Mouse (Mus musculus): ENCODE data around the gene Usp53. TPM values are rescaled to one million over a fixed set of nuclear protein-coding genes. Genes with fewer than 3 reads are reported as not detected.

The Usp53 gene
- polyA plus RNA-seq, 1 experiment from 2014 or later = 27.8 TPM

DNA sequence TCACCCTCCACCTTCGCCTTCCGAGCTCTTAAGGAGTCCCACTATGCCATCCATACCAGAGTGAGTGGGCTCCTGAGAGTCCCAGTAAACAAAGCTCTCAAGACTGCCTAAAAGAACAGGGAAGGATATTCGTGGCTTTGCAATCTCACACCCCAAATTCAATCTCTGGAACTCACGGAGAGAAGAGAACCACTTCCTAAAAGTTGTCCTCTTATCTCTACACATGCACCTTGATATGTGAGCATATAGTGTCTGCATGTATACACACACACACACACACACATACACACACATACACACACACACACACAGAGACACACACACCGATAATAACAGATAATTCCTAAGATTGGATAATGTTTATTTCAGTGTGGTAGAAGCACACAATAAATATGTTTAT, 68.8 kb downstream of the Usp53 start:
- Histone ChIP-seq H3K27me3 (ENCODE audit: control insufficient read depth, insufficient read depth, low read length) (no peaks in the 10 kb centered on the region), H3K9me3 (ENCODE audit: control insufficient read depth, low read length) (no peaks in the 10 kb centered on the region), H3K4me2 (replicated peaks; ENCODE audit: low read depth) (no peak overlapping the region), H3K27ac (replicated peaks) (no peak overlapping the region), H3K4me1 (replicated peaks; ENCODE audit: control insufficient read depth, insufficient read depth) (no peaks in the 10 kb centered on the region), H3K4me3 (ENCODE audit: low read depth, low read length) (no peak overlapping the region), H3K9ac (ENCODE audit: low read length) (no peak overlapping the region), H3K36me3 (ENCODE audit: control insufficient read depth, insufficient read depth, low read length) (no peaks in the 10 kb centered on the region)
- ATAC-seq (ENCODE audit: low FRiP score, low TSS enrichment) (no peak), DNase-seq (ENCODE audit: low spot score) (no peak)
- TF ChIP-seq CTCF (IDR thresholded peaks at IDR 0.05; ENCODE audit: low read depth) (no peak), EP300 (optimal IDR thresholded peaks at IDR 0.05) (no peak)
- 81% methylated on average over 5 of the region's 5 CpGs for WGBS

DNA sequence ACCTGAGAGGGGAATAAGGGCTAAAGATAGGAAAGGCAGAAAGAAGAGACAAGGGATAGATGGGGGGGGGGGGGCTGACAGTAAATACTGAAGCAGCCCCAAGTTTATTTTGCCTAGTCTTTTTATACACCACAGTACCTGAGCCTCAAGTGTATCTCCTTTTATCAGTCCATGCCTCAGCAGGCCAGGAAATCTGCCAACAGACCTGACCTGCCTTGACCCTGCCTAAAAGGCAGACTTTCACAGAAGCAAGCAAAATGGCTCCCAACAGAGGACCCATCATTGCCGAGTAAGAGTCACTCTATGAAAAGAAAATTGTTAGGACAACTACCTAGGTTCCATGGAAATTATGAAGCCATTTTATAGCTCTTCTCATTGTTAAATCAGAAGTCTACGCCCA, 76.5 kb downstream of the Usp53 start:
- 85% methylated on average over 2 of the region's 2 CpGs for WGBS
- ATAC-seq (ENCODE audit: low FRiP score, low TSS enrichment) (no peak), DNase-seq (ENCODE audit: low spot score) (no peak)
- Histone ChIP-seq H3K27me3 (ENCODE audit: control insufficient read depth, insufficient read depth, low read length) (no peaks in the 10 kb centered on the region), H3K4me2 (replicated peaks; ENCODE audit: low read depth) (no peak overlapping the region), H3K4me1 (replicated peaks; ENCODE audit: control insufficient read depth, insufficient read depth) (no peaks in the 10 kb centered on the region), H3K27ac (replicated peaks) (no peak overlapping the region), H3K9ac (ENCODE audit: low read length) (no peak overlapping the region), H3K4me3 (ENCODE audit: low read depth, low read length) (no peak overlapping the region), H3K36me3 (ENCODE audit: control insufficient read depth, insufficient read depth, low read length) (no peaks in the 10 kb centered on the region), H3K9me3 (ENCODE audit: control insufficient read depth, low read length) (no peaks in the 10 kb centered on the region)
- TF ChIP-seq CTCF (IDR thresholded peaks at IDR 0.05; ENCODE audit: low read depth) = no peak

DNA sequence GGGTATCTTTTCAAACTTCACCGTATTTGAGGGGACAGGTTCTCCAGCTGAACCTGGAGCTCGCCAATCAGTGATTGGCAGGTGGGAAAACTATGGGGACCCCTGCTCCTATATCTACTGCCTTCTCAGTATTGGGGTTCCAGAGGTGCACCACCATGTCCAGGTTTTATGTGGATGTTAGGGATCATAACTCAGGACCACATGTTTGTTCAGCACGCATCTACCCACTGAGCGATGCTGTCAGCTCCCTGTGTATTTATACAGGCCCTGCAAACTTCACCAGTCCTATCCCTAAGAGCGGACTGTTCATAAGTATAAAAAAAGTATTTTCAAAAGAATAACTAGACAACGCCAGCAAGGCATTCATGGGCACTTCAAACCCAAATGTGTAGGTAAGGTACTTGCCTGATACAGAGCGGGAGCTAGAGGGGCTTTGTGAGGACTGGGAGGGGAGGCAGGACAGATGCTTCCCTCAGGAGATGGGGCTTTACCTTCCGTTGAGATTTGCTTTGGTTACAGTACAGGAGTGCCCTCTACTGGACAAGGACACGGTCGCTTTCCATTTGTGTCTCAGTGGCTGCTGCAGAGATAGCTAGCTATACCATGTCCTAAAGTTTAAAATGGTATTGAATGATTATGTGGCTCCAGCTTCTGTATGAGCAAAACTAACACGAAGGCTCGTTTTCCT, 80.4 kb downstream of the Usp53 start:
- 35% methylated on average over 12 of the region's 12 CpGs for WGBS
- ATAC-seq (ENCODE audit: low FRiP score, low TSS enrichment) (peak; percentile 67), DNase-seq (ENCODE audit: low spot score) (peak; percentile 71)

DNA sequence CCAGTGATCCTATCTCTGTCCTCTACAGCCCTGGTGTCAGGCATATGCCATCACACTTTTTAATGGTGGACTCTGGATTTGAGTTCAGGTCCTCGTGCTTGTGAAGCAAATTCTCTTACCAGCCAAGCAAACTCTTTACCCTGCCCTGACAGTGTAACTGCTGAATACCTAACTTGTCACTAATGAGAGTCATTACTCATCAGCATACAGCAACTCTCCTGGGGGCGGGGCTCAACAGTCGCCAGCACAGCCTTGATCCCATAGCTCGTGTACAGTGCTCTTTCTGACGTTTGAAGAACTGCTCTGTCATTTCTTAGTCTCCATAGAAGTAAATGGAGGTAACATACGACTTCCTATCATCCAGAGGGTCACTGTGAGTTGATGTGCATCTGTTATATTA, 86.1 kb downstream of the Usp53 start:
- no peak overlapping the region for H3K27ac ChIP-seq (replicated peaks)
- no peak overlapping the region for H3K4me3 ChIP-seq (ENCODE audit: low read depth, low read length)
- no peaks in the 10 kb centered on the region for H3K27me3 ChIP-seq (ENCODE audit: control insufficient read depth, insufficient read depth, low read length)
- no peak overlapping the region for H3K4me2 ChIP-seq (replicated peaks; ENCODE audit: low read depth)
- H3K4me1 ChIP-seq (replicated peaks; ENCODE audit: control insufficient read depth, insufficient read depth) = no peaks in the 10 kb centered on the region
- no peak for DNase-seq (ENCODE audit: low spot score)
- peak; percentile 49; the same call in 1 of the 2 replicates for ATAC-seq (ENCODE audit: low FRiP score, low TSS enrichment)
- TF ChIP-seq EP300 (optimal IDR thresholded peaks at IDR 0.05) = no peak
- TF ChIP-seq CTCF (IDR thresholded peaks at IDR 0.05; ENCODE audit: low read depth) = no peak
- H3K9me3 ChIP-seq (ENCODE audit: control insufficient read depth, low read length) = no peaks in the 10 kb centered on the region
- WGBS = 53% methylated on average over 6 of the region's 6 CpGs
- H3K9ac ChIP-seq (ENCODE audit: low read length) = no peak overlapping the region
- H3K36me3 ChIP-seq (ENCODE audit: control insufficient read depth, insufficient read depth, low read length) = no peaks in the 10 kb centered on the region

More for the DNA sequence above, 80.4 kb downstream of the Usp53 start:
- no peak for TF ChIP-seq EP300 (optimal IDR thresholded peaks at IDR 0.05)
- peak; percentile 96 for TF ChIP-seq CTCF (IDR thresholded peaks at IDR 0.05; ENCODE audit: low read depth)
- no peaks in the 10 kb centered on the region for H3K4me1 ChIP-seq (replicated peaks; ENCODE audit: control insufficient read depth, insufficient read depth)
- no peaks in the 10 kb centered on the region for H3K27me3 ChIP-seq (ENCODE audit: control insufficient read depth, insufficient read depth, low read length)
- H3K27ac ChIP-seq (replicated peaks) = no peak overlapping the region
- H3K4me3 ChIP-seq (ENCODE audit: low read depth, low read length) = no peak overlapping the region
- H3K4me2 ChIP-seq (replicated peaks; ENCODE audit: low read depth) = no peak overlapping the region
- no peaks in the 10 kb centered on the region for H3K9me3 ChIP-seq (ENCODE audit: control insufficient read depth, low read length)
- no peak overlapping the region for H3K9ac ChIP-seq (ENCODE audit: low read length)
- H3K36me3 ChIP-seq (ENCODE audit: control insufficient read depth, insufficient read depth, low read length) = no peaks in the 10 kb centered on the region

DNA sequence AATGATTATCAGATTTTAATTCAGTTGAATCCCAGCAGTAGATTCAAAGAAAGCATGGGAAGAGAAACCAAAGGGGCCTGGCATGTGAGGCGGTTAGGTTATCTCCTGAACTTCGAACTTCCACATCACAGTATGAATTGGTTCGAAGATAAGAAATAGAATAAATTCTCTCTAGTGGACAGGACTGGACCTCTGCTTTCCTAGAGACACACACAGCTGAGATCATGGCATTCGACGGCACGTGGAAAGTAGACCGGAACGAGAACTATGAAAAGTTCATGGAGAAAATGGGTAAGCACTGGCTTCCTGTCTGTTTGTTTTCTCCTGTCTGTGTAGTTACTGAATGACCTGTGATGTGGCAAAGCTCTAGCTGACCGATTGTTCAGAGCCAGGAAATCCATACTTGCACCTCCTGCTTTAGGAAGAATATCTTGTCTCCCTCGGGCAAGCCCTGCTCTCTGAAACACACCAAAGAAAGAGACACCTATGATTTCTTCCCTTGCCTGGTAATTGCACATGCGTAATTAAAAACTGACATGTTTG, 89.0 kb downstream of the Usp53 start:
- Histone ChIP-seq H3K27me3 (ENCODE audit: control insufficient read depth, insufficient read depth, low read length) (no peaks in the 10 kb centered on the region), H3K36me3 (ENCODE audit: control insufficient read depth, insufficient read depth, low read length) (no peaks in the 10 kb centered on the region), H3K4me1 (replicated peaks; ENCODE audit: control insufficient read depth, insufficient read depth) (no peaks in the 10 kb centered on the region), H3K27ac (replicated peaks) (no peak overlapping the region), H3K9ac (ENCODE audit: low read length) (no peak overlapping the region), H3K9me3 (ENCODE audit: control insufficient read depth, low read length) (no peaks in the 10 kb centered on the region), H3K4me2 (replicated peaks; ENCODE audit: low read depth) (no peak overlapping the region), H3K4me3 (ENCODE audit: low read depth, low read length) (no peak overlapping the region)
- TF ChIP-seq EP300 (optimal IDR thresholded peaks at IDR 0.05) (no peak), CTCF (IDR thresholded peaks at IDR 0.05; ENCODE audit: low read depth) (no peak)
- 69% methylated on average over 11 of the region's 11 CpGs for WGBS
- DNase-seq (ENCODE audit: low spot score) = no peak
- 0 out of 2 replicates have a peak, but pooled peaks have one; percentile 24 for ATAC-seq (ENCODE audit: low FRiP score, low TSS enrichment)

DNA sequence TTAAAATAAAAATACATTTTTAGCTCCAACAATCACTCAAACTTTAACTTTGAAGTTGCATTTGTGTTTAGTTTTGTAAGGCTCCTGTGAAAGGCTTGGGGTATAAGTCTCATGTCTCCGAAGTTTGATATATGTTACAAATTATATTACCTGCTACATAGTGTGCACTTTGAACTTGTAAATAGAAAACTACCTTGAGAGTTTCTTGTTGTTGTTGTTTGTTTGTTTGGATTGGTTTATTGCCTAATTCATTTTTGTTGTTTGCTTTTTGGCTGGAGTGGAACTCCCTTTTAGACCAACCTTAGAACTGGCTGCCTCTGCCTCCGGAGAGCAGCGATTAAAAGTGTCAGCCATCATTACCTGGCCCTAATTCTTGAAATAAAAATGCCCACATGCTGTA, 89.5 kb downstream of the Usp53 start, which contains the start of gene Fabp2:
Fabp2 (plus strand) TSS at position 301 of the 400 bp plus-strand sequence.
- DNase-seq (ENCODE audit: low spot score) (no peak), ATAC-seq (ENCODE audit: low FRiP score, low TSS enrichment) (no peak)
- no peaks in the 10 kb centered on the region for H3K4me1 ChIP-seq (replicated peaks; ENCODE audit: control insufficient read depth, insufficient read depth)
- 83% methylated on average over 3 of the region's 3 CpGs for whole genome bisulfite sequencing
- TF ChIP-seq CTCF (IDR thresholded peaks at IDR 0.05; ENCODE audit: low read depth) (no peak), EP300 (optimal IDR thresholded peaks at IDR 0.05) (no peak)
- H3K27ac ChIP-seq (replicated peaks) = no peak within 1 kb of the TSS
- no peak within 1 kb of the TSS for H3K9ac ChIP-seq (ENCODE audit: low read length)
- H3K4me2 ChIP-seq (replicated peaks; ENCODE audit: low read depth) = no peak within 1 kb of the TSS
- no peaks in the 10 kb centered on the region for H3K27me3 ChIP-seq (ENCODE audit: control insufficient read depth, insufficient read depth, low read length)
- H3K36me3 ChIP-seq (ENCODE audit: control insufficient read depth, insufficient read depth, low read length) = no peaks in the 10 kb centered on the region
- H3K9me3 ChIP-seq (ENCODE audit: control insufficient read depth, low read length) = no peaks in the 10 kb centered on the region
- no peak within 1 kb of the TSS for H3K4me3 ChIP-seq (ENCODE audit: low read depth, low read length)

Data from stomach, postnatal 0 days (tissue).